Mouse (Mus musculus) gastrocnemius, postnatal 10 days (tissue): ENCODE data around the gene Cnnm3. TPM values are rescaled to one million over a fixed set of nuclear protein-coding genes. Genes with fewer than 3 reads are reported as not detected.

Experiments used
- DNase-seq: peaks from one replicate; pipeline ENCODE4 v3.0.0; 2021; ENCODE audit warnings: mixed read lengths
- microRNA-seq, 2 experiments: library from miRNA; unstranded; fragments of <30 nt; microRNA quantifications; one replicate each; pipeline ENCODE4 v1.2.0; 2021
- total RNA-seq, 2 experiments: library from RNA; stranded (reverse); gene quantifications; 2 replicates each; pipeline ENCODE4 v1.2.3; 2021

Gene Cnnm3
- total RNA-seq, 2 experiments from 2014 or later: 14.5 to 18.2 TPM

- DNase-seq: no peak
These were observed 65.5 kb downstream of the Cnnm3 start for GRCm38 (mm10) chr1:36576991-36577675.

Small RNA genes within 50 kb of the gene (microRNA-seq; reads per million reads assigned to microRNA genes)
- 0 reads per million in 2 experiments for gene Gm47280

Other genes with a start within 250 kb of the Cnnm3 start
- 1 to 10 TPM; 1.9 to 2.5 TPM for gene Neurl3, start 237.2 kb upstream of the Cnnm3 start, total RNA-seq
- gene Arid5a, start 204.1 kb upstream of the Cnnm3 start, total RNA-seq: 10 to 100 TPM; 15.5 to 16.4 TPM
- gene Kansl3, start 142.7 kb upstream of the Cnnm3 start, total RNA-seq: 10 to 100 TPM; 28.4 to 36.9 TPM
- not detected for gene Fer1l5, start 139.6 kb upstream of the Cnnm3 start, total RNA-seq
- 10 to 100 TPM; 17.7 to 20.3 TPM for gene Lman2l, start 66.6 kb upstream of the Cnnm3 start, total RNA-seq
- gene Cnnm4, start 40.2 kb upstream of the Cnnm3 start, total RNA-seq: 1 to 10 TPM; 4.3 to 5.7 TPM
- 100 to 1,000 TPM; 419 to 469 TPM for gene Ankrd23, start 25.0 kb downstream of the Cnnm3 start, total RNA-seq
- gene Gm42417, start 27.6 kb downstream of the Cnnm3 start, total RNA-seq: 100 to 1,000 TPM; 193 to 229 TPM
- 10 to 100 TPM; 10.9 to 11.4 TPM for gene Ankrd39, start 35.6 kb downstream of the Cnnm3 start, total RNA-seq
- gene Sema4c, start 46.5 kb downstream of the Cnnm3 start, total RNA-seq: 10 to 100 TPM; 16.3 to 22.4 TPM
- 1 to 10 TPM; 3.0 to 3.1 TPM for gene Fam178b, start 171.3 kb downstream of the Cnnm3 start, total RNA-seq
- 1,000 to 10,000 TPM; 1,243 to 1,338 TPM for gene Cox5b, start 179.6 kb downstream of the Cnnm3 start, total RNA-seq
- not detected for gene 4933424G06Rik, start 198.3 kb downstream of the Cnnm3 start, total RNA-seq
- gene Actr1b, start 202.6 kb downstream of the Cnnm3 start, total RNA-seq: 100 to 1,000 TPM; 134 to 146 TPM
- gene Zap70, start 249.9 kb downstream of the Cnnm3 start, total RNA-seq: under 1 TPM; 0.34 to 0.38 TPM